Mouse (Mus musculus): Measurements from ENCODE around the gene Gm13306. TPM values are rescaled to one million over a fixed set of nuclear protein-coding genes. Genes with fewer than 3 reads are reported as not detected.

The Gm13306 gene
- not detected in 2 replicates for polyA plus RNA-seq (2012; rRNA removed)

GRCm38 (mm10) chr4:42153136-42153535 lies at the start of gene Gm13306:
Gene Gm13306 (plus strand): TSS chr4:42153436.

GRCm38 (mm10) chr4:42114517-42114916 lies 38.7 kb upstream of the Gm13306 start, which contains the start of gene Gm13304:
Gene Gm13304 (plus strand): TSS chr4:42114817.

GRCm38 (mm10) chr4:42168503-42168902 lies 15.3 kb downstream of the Gm13306 start, which contains the start of gene Gm13305:
Gene Gm13305 (minus strand): TSS chr4:42168603.

Other genes starting within 250 kb of the Gm13306 start
- gene Gm21541, start 249.8 kb upstream of the Gm13306 start, polyA plus RNA-seq (2012; rRNA removed): 1.9 and 12.9 TPM in 2 replicates
- gene Gm20878, start 211.9 kb upstream of the Gm13306 start, polyA plus RNA-seq (2012; rRNA removed): 3.1 and 5.0 TPM in 2 replicates
- 0.17 and 0.24 TPM in 2 replicates for gene Fam205a4, start 187.4 kb upstream of the Gm13306 start, polyA plus RNA-seq (2012; rRNA removed)
- gene Gm21093, start 118.7 kb upstream of the Gm13306 start, polyA plus RNA-seq (2012; rRNA removed): 0.08 and 0.16 TPM in 2 replicates
- gene Gm3893, start 62.2 kb upstream of the Gm13306 start, polyA plus RNA-seq (2012; rRNA removed): not detected in 2 replicates
- not detected in 2 replicates for gene Gm13304, start 38.6 kb upstream of the Gm13306 start, polyA plus RNA-seq (2012; rRNA removed)
- gene Gm13305, start 15.2 kb downstream of the Gm13306 start, polyA plus RNA-seq (2012; rRNA removed): not detected in 2 replicates
- gene Gm10600, start 87.2 kb downstream of the Gm13306 start, polyA plus RNA-seq (2012; rRNA removed): not detected in 2 replicates
- not detected in 2 replicates for gene Ccl21b, start 102.3 kb downstream of the Gm13306 start, polyA plus RNA-seq (2012; rRNA removed)
- gene Gm21953, start 140.8 kb downstream of the Gm13306 start, polyA plus RNA-seq (2012; rRNA removed): not detected in 2 replicates
- gene Fam205a3, start 164.9 kb downstream of the Gm13306 start, polyA plus RNA-seq (2012; rRNA removed): not detected in 2 replicates